Mouse (Mus musculus): ENCODE measurements around the gene Gcnt2. TPM values are rescaled to one million over a fixed set of nuclear protein-coding genes. Genes with fewer than 3 reads are reported as not detected.
"Not testable (repeated sequence)": the region's sequence is repeated elsewhere in the genome, so short reads cannot be mapped to it uniquely, and the experiment has no call there.

The Gcnt2 gene
- polyA plus RNA-seq, 1 experiment from 2014 or later, result 3.8 TPM

- ATAC-seq (replicated peaks; ENCODE audit: low FRiP score), result peak; percentile 31
- H3K9ac ChIP-seq (ENCODE audit: low read length), result no peak overlapping the region
Measured at GRCm38 (mm10) chr13:40916321-40917160, 57.0 kb downstream of the Gcnt2 start.

GRCm38 (mm10) chr13:40917161-40918091, 57.9 kb downstream of the Gcnt2 start:
- Histone ChIP-seq H3K27ac (ENCODE audit: low read depth, low read length) (no peak overlapping the region), H3K9me3 (ENCODE audit: control insufficient read depth, low read length) (no peaks in the 10 kb centered on the region), H3K4me3 (ENCODE audit: low read depth, low read length) (peak overlapping the region; percentile 36), H3K27me3 (ENCODE audit: control insufficient read depth, insufficient read depth, low read length) (peaks cover 5% of the 10 kb centered on the region; the same call in 1 of the 2 replicates), H3K4me2 (ENCODE audit: low read depth, low read length, severe bottlenecking) (peak overlapping the region; percentile 73), H3K9ac (ENCODE audit: low read length) (peak overlapping the region; percentile 51), H3K4me1 (replicated peaks; ENCODE audit: control insufficient read depth, insufficient read depth, low read length) (peaks cover 4% of the 10 kb centered on the region), H3K36me3 (ENCODE audit: control insufficient read depth, insufficient read depth, low read length) (no peaks in the 10 kb centered on the region)
- DNase-seq (ENCODE audit: low spot score) (peak; percentile 86), ATAC-seq (replicated peaks; ENCODE audit: low FRiP score) (peak; percentile 91)
- under 1% methylated on average over 38 of the region's 38 CpGs for WGBS

More at GRCm38 (mm10) chr13:40916321-40917160, 57.0 kb downstream of the Gcnt2 start:
- Histone ChIP-seq H3K9me3 (ENCODE audit: control insufficient read depth, low read length) (no peaks in the 10 kb centered on the region), H3K4me2 (ENCODE audit: low read depth, low read length, severe bottlenecking) (peak overlapping the region; percentile 73), H3K4me3 (ENCODE audit: low read depth, low read length) (peak overlapping the region; percentile 36; the same call in 1 of the 2 replicates), H3K36me3 (ENCODE audit: control insufficient read depth, insufficient read depth, low read length) (no peaks in the 10 kb centered on the region), H3K27ac (ENCODE audit: low read depth, low read length) (no peak overlapping the region), H3K27me3 (ENCODE audit: control insufficient read depth, insufficient read depth, low read length) (peaks cover 5% of the 10 kb centered on the region; the same call in 1 of the 2 replicates), H3K4me1 (replicated peaks; ENCODE audit: control insufficient read depth, insufficient read depth, low read length) (peaks cover 4% of the 10 kb centered on the region)
- 8% methylated on average over 21 of the region's 21 CpGs for WGBS
- no peak for DNase-seq (ENCODE audit: low spot score)

- no peak overlapping the region for H3K4me2 ChIP-seq (ENCODE audit: low read depth, low read length, severe bottlenecking)
- no peaks in the 10 kb centered on the region for H3K36me3 ChIP-seq (ENCODE audit: control insufficient read depth, insufficient read depth, low read length)
- no peak for ATAC-seq (replicated peaks; ENCODE audit: low FRiP score)
- no peak overlapping the region for H3K4me3 ChIP-seq (ENCODE audit: low read depth, low read length)
- no peaks in the 10 kb centered on the region for H3K9me3 ChIP-seq (ENCODE audit: control insufficient read depth, low read length)
- 0 out of 2 replicates have a peak, but pooled peaks cover 5% of the 10 kb centered on the region for H3K27me3 ChIP-seq (ENCODE audit: control insufficient read depth, insufficient read depth, low read length)
- WGBS, result 85% methylated on average over 8 of the region's 8 CpGs
- peaks cover under 1% of the 10 kb centered on the region for H3K4me1 ChIP-seq (replicated peaks; ENCODE audit: control insufficient read depth, insufficient read depth, low read length)
- no peak overlapping the region for H3K9ac ChIP-seq (ENCODE audit: low read length)
- DNase-seq (ENCODE audit: low spot score), result no peak
- no peak overlapping the region for H3K27ac ChIP-seq (ENCODE audit: low read depth, low read length)
Measured at GRCm38 (mm10) chr13:40921326-40922059, 61.9 kb downstream of the Gcnt2 start.

- Histone ChIP-seq H3K27me3 (ENCODE audit: control insufficient read depth, insufficient read depth, low read length) (0 out of 2 replicates have a peak, but pooled peaks cover 5% of the 10 kb centered on the region), H3K9me3 (ENCODE audit: control insufficient read depth, low read length) (no peaks in the 10 kb centered on the region), H3K4me1 (replicated peaks; ENCODE audit: control insufficient read depth, insufficient read depth, low read length) (no peaks in the 10 kb centered on the region; the same call in 1 of the 2 replicates), H3K4me3 (ENCODE audit: low read depth, low read length) (no peak overlapping the region), H3K9ac (ENCODE audit: low read length) (no peak overlapping the region), H3K27ac (ENCODE audit: low read depth, low read length) (no peak overlapping the region), H3K36me3 (ENCODE audit: control insufficient read depth, insufficient read depth, low read length) (no peaks in the 10 kb centered on the region), H3K4me2 (ENCODE audit: low read depth, low read length, severe bottlenecking) (no peak overlapping the region)
- ATAC-seq (replicated peaks; ENCODE audit: low FRiP score) (no peak), DNase-seq (ENCODE audit: low spot score) (no peak)
- WGBS, result 82% methylated on average over 11 of the region's 11 CpGs
Measured at GRCm38 (mm10) chr13:40922311-40922877, 62.8 kb downstream of the Gcnt2 start.

GRCm38 (mm10) chr13:40923756-40924315, 64.3 kb downstream of the Gcnt2 start:
- H3K4me1 ChIP-seq (replicated peaks; ENCODE audit: control insufficient read depth, insufficient read depth, low read length), result no peaks in the 10 kb centered on the region
- WGBS, result 72% methylated on average over 4 of the region's 4 CpGs

GRCm38 (mm10) chr13:40928192-40928898, 68.8 kb downstream of the Gcnt2 start:
- no peak for ATAC-seq (replicated peaks; ENCODE audit: low FRiP score)
- Histone ChIP-seq H3K9me3 (ENCODE audit: control insufficient read depth, low read length) (no peaks in the 10 kb centered on the region), H3K27me3 (ENCODE audit: control insufficient read depth, insufficient read depth, low read length) (no peaks in the 10 kb centered on the region), H3K36me3 (ENCODE audit: control insufficient read depth, insufficient read depth, low read length) (no peaks in the 10 kb centered on the region), H3K4me3 (ENCODE audit: low read depth, low read length) (no peak overlapping the region), H3K4me1 (replicated peaks; ENCODE audit: control insufficient read depth, insufficient read depth, low read length) (no peaks in the 10 kb centered on the region), H3K4me2 (ENCODE audit: low read depth, low read length, severe bottlenecking) (no peak overlapping the region), H3K27ac (ENCODE audit: low read depth, low read length) (no peak overlapping the region), H3K9ac (ENCODE audit: low read length) (no peak overlapping the region)
- WGBS, result 88% methylated on average over 9 of the region's 9 CpGs
- no peak for DNase-seq (ENCODE audit: low spot score)

More at GRCm38 (mm10) chr13:40923756-40924315, 64.3 kb downstream of the Gcnt2 start:
- H3K36me3 ChIP-seq (ENCODE audit: control insufficient read depth, insufficient read depth, low read length), result no peaks in the 10 kb centered on the region
- H3K9me3 ChIP-seq (ENCODE audit: control insufficient read depth, low read length), result no peaks in the 10 kb centered on the region
- DNase-seq (ENCODE audit: low spot score), result no peak
- ATAC-seq (replicated peaks; ENCODE audit: low FRiP score), result no peak
- no peaks in the 10 kb centered on the region for H3K27me3 ChIP-seq (ENCODE audit: control insufficient read depth, insufficient read depth, low read length)
- H3K9ac ChIP-seq (ENCODE audit: low read length), result no peak overlapping the region
- no peak overlapping the region for H3K27ac ChIP-seq (ENCODE audit: low read depth, low read length)
- no peak overlapping the region for H3K4me2 ChIP-seq (ENCODE audit: low read depth, low read length, severe bottlenecking)
- no peak overlapping the region for H3K4me3 ChIP-seq (ENCODE audit: low read depth, low read length)

GRCm38 (mm10) chr13:40931871-40932270, 72.3 kb downstream of the Gcnt2 start:
- 67% methylated on average over 1 of the region's 2 CpGs for WGBS
- not testable (repeated sequence) for DNase-seq (ENCODE audit: low spot score)
- ATAC-seq (replicated peaks; ENCODE audit: low FRiP score), result peak; percentile 51

More at GRCm38 (mm10) chr13:40931871-40932270, 72.3 kb downstream of the Gcnt2 start:
- not testable (repeated sequence) for H3K9ac ChIP-seq (ENCODE audit: low read length); H3K4me3 ChIP-seq (ENCODE audit: low read depth, low read length); H3K4me1 ChIP-seq (replicated peaks; ENCODE audit: control insufficient read depth, insufficient read depth, low read length); H3K27me3 ChIP-seq (ENCODE audit: control insufficient read depth, insufficient read depth, low read length); H3K4me2 ChIP-seq (ENCODE audit: low read depth, low read length, severe bottlenecking); H3K36me3 ChIP-seq (ENCODE audit: control insufficient read depth, insufficient read depth, low read length); H3K9me3 ChIP-seq (ENCODE audit: control insufficient read depth, low read length); H3K27ac ChIP-seq (ENCODE audit: low read depth, low read length)

Measured in forebrain, embryonic 11.5 days (tissue).